Mouse (Mus musculus) MEL (cell line): Measurements from ENCODE around the gene Gstt2. TPM values are rescaled to one million over a fixed set of nuclear protein-coding genes. Genes with fewer than 3 reads are reported as not detected.
A peak's percentile ranks its signal among the peaks of the same experiment; 100 is the strongest.

Experiments used
- DNase-seq: peaks from one replicate; pipeline ENCODE4 v3.0.0; 2011; ENCODE audit warnings: low read depth, low spot score
- H3K27ac ChIP-seq: 2 replicates; pipeline ENCODE4 v1.5.1; 2012; ENCODE audit warnings: low read depth, mild to moderate bottlenecking, control low read depth, low read length, moderate library complexity; ENCODE audit not compliant: control insufficient read depth
- H3K27me3 ChIP-seq, 2 experiments: fragments of 150-350 bp in 1 of 2; sonication (generic) in 1 of 2; 2 replicates each; pipeline ENCODE4 v1.6.1; 2012; ENCODE audit warnings: low read length in 2 of 2, mild to moderate bottlenecking in 2 of 2, improper control_type of control experiment in 1 of 2, moderate library complexity in 1 of 2; ENCODE audit not compliant: insufficient read depth in 2 of 2, control insufficient read depth in 1 of 2
- H3K36me3 ChIP-seq, 2 experiments: 2 replicates each; pipeline ENCODE4 v1.6.1; 2012 to 2014; ENCODE audit warnings: low read length in 2 of 2, improper control_type of control experiment in 1 of 2, inconsistent platforms in 1 of 2, mild to moderate bottlenecking in 1 of 2; ENCODE audit not compliant: insufficient read depth in 2 of 2, control insufficient read depth in 1 of 2
- H3K4me1 ChIP-seq, 2 experiments: fragments of 150-350 bp in 1 of 2; sonication (generic) in 1 of 2; 2 replicates each; pipeline ENCODE4 v1.6.1; 2012; ENCODE audit warnings: low read length in 2 of 2, improper control_type of control experiment in 1 of 2, mild to moderate bottlenecking in 1 of 2; ENCODE audit not compliant: insufficient read depth in 2 of 2, control insufficient read depth in 1 of 2
- H3K4me3 ChIP-seq, 2 experiments: fragments of 150-350 bp in 1 of 2; sonication (generic) in 1 of 2; 2 replicates each; pipeline ENCODE4 v1.5.1; 2012; ENCODE audit warnings: low read depth in 2 of 2, low read length in 2 of 2, mild to moderate bottlenecking in 2 of 2, moderate library complexity in 2 of 2, control low read depth in 1 of 2, improper control_type of control experiment in 1 of 2; ENCODE audit not compliant: control insufficient read depth in 1 of 2, insufficient read depth in 1 of 2
- H3K79me2 ChIP-seq: 2 replicates; pipeline ENCODE4 v1.6.1; 2012; ENCODE audit warnings: mild to moderate bottlenecking, low read length, moderate library complexity; ENCODE audit not compliant: control insufficient read depth, poor library complexity, insufficient read depth
- H3K9ac ChIP-seq: 2 replicates; pipeline ENCODE4 v1.6.1; 2012; ENCODE audit warnings: low read depth, mild to moderate bottlenecking, control low read depth, low read length, moderate library complexity; ENCODE audit not compliant: control insufficient read depth, poor library complexity, severe bottlenecking
- H3K9me3 ChIP-seq: fragments of 150-350 bp; sonication (generic); replicated peaks from 2 replicates; pipeline ENCODE4 v1.6.1; 2012; ENCODE audit warnings: mild to moderate bottlenecking, low read length, improper control_type of control experiment, moderate library complexity; ENCODE audit not compliant: insufficient read depth
- CHD1 ChIP-seq: IDR thresholded peaks from 2 replicates; pipeline ENCODE4 v1.6.1; 2012; ENCODE audit warnings: low read depth, mild to moderate bottlenecking, inconsistent platforms, low read length, improper control_type of control experiment
- E2F4 ChIP-seq: IDR thresholded peaks from 2 replicates; pipeline ENCODE4 v1.6.1; 2011; ENCODE audit warnings: low read depth, low read length, improper control_type of control experiment, borderline replicate concordance
- ETS1 ChIP-seq: IDR thresholded peaks from 2 replicates; pipeline ENCODE4 v1.6.1; 2012; ENCODE audit warnings: low read depth, mild to moderate bottlenecking, inconsistent platforms, low read length, improper control_type of control experiment, moderate library complexity
- HCFC1 ChIP-seq: IDR thresholded peaks from 2 replicates; pipeline ENCODE4 v1.6.1; 2012; ENCODE audit warnings: low read depth, mild to moderate bottlenecking, inconsistent platforms, low read length, improper control_type of control experiment, moderate library complexity
- KAT2A ChIP-seq: conservative IDR thresholded peaks from 2 replicates; pipeline ENCODE4 v1.6.1; 2012; ENCODE audit warnings: low read depth, low read length, improper control_type of control experiment, inconsistent platforms
- MAX ChIP-seq: IDR thresholded peaks from 2 replicates; pipeline ENCODE4 v1.6.1; 2011; ENCODE audit warnings: low read length, improper control_type of control experiment
- MAZ ChIP-seq: IDR thresholded peaks from 2 replicates; pipeline ENCODE4 v1.6.1; 2012; ENCODE audit warnings: low read depth, mild to moderate bottlenecking, inconsistent platforms, low read length, improper control_type of control experiment
- MEF2A ChIP-seq: IDR thresholded peaks from 2 replicates; pipeline ENCODE4 v1.6.1; 2014; ENCODE audit warnings: low read depth, mild to moderate bottlenecking, inconsistent platforms, low read length, improper control_type of control experiment; ENCODE audit not compliant: poor library complexity, insufficient replicate concordance, severe bottlenecking; ENCODE audit errors: extremely low read depth
- MYC ChIP-seq: IDR thresholded peaks from 2 replicates; pipeline ENCODE4 v1.6.1; 2011; ENCODE audit warnings: low read depth, mild to moderate bottlenecking, low read length, improper control_type of control experiment, moderate library complexity
- POLR2A ChIP-seq, 2 experiments: IDR thresholded peaks; 2 replicates each; pipeline ENCODE4 v1.6.1; 2011 to 2012; ENCODE audit warnings: low read length in 2 of 2, mild to moderate bottlenecking in 2 of 2, control low read depth in 1 of 2, improper control_type of control experiment in 1 of 2, low read depth in 1 of 2, moderate library complexity in 1 of 2; ENCODE audit not compliant: control insufficient read depth in 1 of 2, insufficient read depth in 1 of 2, poor library complexity in 1 of 2
- RCOR1 ChIP-seq: IDR thresholded peaks from 2 replicates; pipeline ENCODE4 v1.6.1; 2012; ENCODE audit warnings: low read depth, mild to moderate bottlenecking, inconsistent platforms, low read length, improper control_type of control experiment
- TAL1 ChIP-seq: IDR thresholded peaks from 2 replicates; pipeline ENCODE4 v1.6.1; 2012; ENCODE audit warnings: mild to moderate bottlenecking, inconsistent platforms, low read length, moderate library complexity, mixed read lengths
- ZC3H11A ChIP-seq: IDR thresholded peaks from 2 replicates; pipeline ENCODE4 v1.6.1; 2012; ENCODE audit warnings: low read depth, mild to moderate bottlenecking, inconsistent platforms, low read length, improper control_type of control experiment
- ZMIZ1 ChIP-seq: IDR thresholded peaks from 2 replicates; pipeline ENCODE4 v1.6.1; 2012; ENCODE audit warnings: low read depth, mild to moderate bottlenecking, inconsistent platforms, low read length, improper control_type of control experiment, moderate library complexity
- polyA plus RNA-seq, 2 experiments: library from polyadenylated mRNA; stranded (reverse) in 1 of 2; unstranded in 1 of 2; fragments of >175 nt in 1 of 2; fragments of >200 nt in 1 of 2; gene quantifications; 2 replicates each; pipeline versions ENCODE4 v1.2.1 to v1.2.4; 2012; ENCODE audit warnings: low replicate concordance in 2 of 2, low read depth in 1 of 2; ENCODE audit not compliant: insufficient read length in 2 of 2, insufficient read depth in 1 of 2, missing spikeins in 1 of 2
- total RNA-seq: library from RNA; depleted of rRNA; stranded (reverse); fragments of 300-350 nt; gene quantifications from 2 replicates; pipeline ENCODE4 v1.2.3, GENCODE M21; 2012

Gstt2 gene
- total and polyA plus RNA-seq, 3 experiments, result 4.3 to 10.9 TPM; not detected in 1

GRCm38 (mm10) chr10:75824530-75824929 is 12.7 kb downstream of the Gstt2 start:
- Histone ChIP-seq H3K4me1 (peaks cover 3 to 38% of the 10 kb centered on the region in 2 experiments), H3K9ac (no peak overlapping the region), H3K4me3 (no peak overlapping the region), H3K27ac (peak overlapping the region; percentile 6), H3K9me3 (no peaks in the 10 kb centered on the region), H3K36me3 (peaks cover 0 to 30% of the 10 kb centered on the region in 2 experiments; a peak in 2 of 4 replicates), H3K27me3 (peaks cover 2 to 4% of the 10 kb centered on the region in 2 experiments), H3K79me2 (no peaks in the 10 kb centered on the region)
- TF ChIP-seq ZC3H11A, result no peak
- no peak for TF ChIP-seq POLR2A (IDR thresholded peaks at IDR 0.05; ENCODE audit: control insufficient read depth in 1 of 2, insufficient read depth in 1 of 2, low read depth in 1 of 2, low read length in 2 of 2, poor library complexity in 1 of 2)
- TF ChIP-seq ETS1, result peak; percentile 12; the same call in 1 of the 2 replicates
- TF ChIP-seq RCOR1, result no peak
- no peak for TF ChIP-seq KAT2A
- no peak for TF ChIP-seq ZMIZ1
- TF ChIP-seq HCFC1, result no peak
- TF ChIP-seq TAL1, result peak; percentile 58
- DNase-seq, result peak; percentile 30

DNA sequence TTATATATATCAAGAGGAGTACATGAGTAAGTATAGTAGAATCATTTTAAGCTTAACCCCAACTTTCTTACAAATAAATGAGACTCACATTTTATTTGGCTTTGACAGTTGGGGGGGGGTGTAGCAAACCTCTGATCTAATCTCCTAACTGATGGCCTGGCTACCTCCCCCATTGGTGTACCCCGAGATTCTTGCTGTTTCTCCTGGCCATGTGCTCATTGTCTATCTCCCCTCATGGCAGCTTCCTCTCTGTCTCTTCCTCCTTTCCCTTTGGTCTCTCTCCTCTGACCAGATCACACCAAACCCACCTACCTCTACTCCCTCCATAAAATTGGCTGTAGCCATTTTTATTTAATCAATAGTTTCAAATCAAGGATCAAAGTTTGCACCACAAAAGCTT is 13.4 kb downstream of the Gstt2 start:
- no peak overlapping the region for H3K4me3 ChIP-seq
- H3K9me3 ChIP-seq, result no peaks in the 10 kb centered on the region
- H3K9ac ChIP-seq, result no peak overlapping the region
- no peaks in the 10 kb centered on the region for H3K79me2 ChIP-seq
- peak; percentile 85 for TF ChIP-seq MYC
- TF ChIP-seq MEF2A, result no peak
- TF ChIP-seq CHD1, result no peak
- TF ChIP-seq MAZ, result no peak
- TF ChIP-seq MAX, result peak; percentile 56
- DNase-seq, result no peak
- H3K27ac ChIP-seq, result peak overlapping the region; percentile 47
- peaks cover 0 to 24% of the 10 kb centered on the region in 2 experiments; a peak in 2 of 4 replicates for H3K36me3 ChIP-seq
- peaks cover 3 to 33% of the 10 kb centered on the region in 2 experiments for H3K4me1 ChIP-seq
- H3K27me3 ChIP-seq, result peaks cover 4 to 5% of the 10 kb centered on the region in 2 experiments

DNA sequence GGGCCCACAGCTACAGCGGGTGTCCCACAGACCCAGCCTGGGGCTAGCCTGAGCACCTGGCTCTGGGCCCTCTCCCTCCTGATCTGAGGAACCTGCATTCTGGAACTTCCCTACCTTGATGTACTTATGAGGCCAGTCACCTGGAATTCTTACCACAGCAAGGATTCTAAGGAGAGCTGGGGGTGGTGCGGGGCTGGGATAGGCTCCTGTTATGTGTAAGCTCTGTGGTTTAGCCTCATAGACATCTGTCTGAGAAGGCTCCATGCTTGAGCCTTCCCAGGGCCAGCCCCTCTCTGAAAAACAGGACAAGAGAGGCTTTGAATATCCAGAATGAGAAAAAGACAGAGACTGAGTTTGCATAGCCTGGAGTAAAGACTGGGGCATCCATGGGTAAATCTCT is 14.8 kb downstream of the Gstt2 start, which contains the start of gene Gstt4:
TSS of gene Gstt4 (minus strand) at position 101 of the 400 bp plus-strand sequence.
- no peak for DNase-seq
- Histone ChIP-seq H3K4me1 (peaks cover 0 to 21% of the 10 kb centered on the region in 2 experiments; a peak in 2 of 4 replicates), H3K9me3 (no peaks in the 10 kb centered on the region), H3K36me3 (peaks cover 0 to 14% of the 10 kb centered on the region in 2 experiments; a peak in 2 of 4 replicates), H3K4me3 (no peak within 1 kb of the TSS), H3K79me2 (no peaks in the 10 kb centered on the region), H3K27me3 (peaks cover 4 to 5% of the 10 kb centered on the region in 2 experiments), H3K9ac (no peak within 1 kb of the TSS), H3K27ac (no peak within 1 kb of the TSS)
- no peak for TF ChIP-seq E2F4
